ENCODE assay signal across 34 mouse cellular contexts in genomic region chr5:137691881-137692280, GRCm38 (mm10). TPM values are rescaled to one million over a fixed set of nuclear protein-coding genes. Genes with fewer than 3 reads are reported as not detected.
DNase-seq lines count a peak whose midpoint lies in the region; ATAC-seq lines count a peak whose summit lies in the region.
"Had no signal": no experiment of that assay in that cellular context is flagged by ENCODE, and none has a peak within 500 bp of the region (broad histone marks: within the 10 kb centered on the region; RNA-seq: fewer than 3 reads in every experiment).

No protein-coding gene starts in this region.

- peak; percentile 89 for ATAC-seq in activated CD4-positive, CD25-positive, alpha-beta regulatory T cell, adult 4 months
- ATAC-seq: forebrain, embryonic 13.5 days; forebrain, embryonic 16.5 days; hindbrain, postnatal 0 days; intestine, embryonic 15.5 days; Patski had no signal

- H3K4me3 ChIP-seq in forebrain, embryonic 10.5 days: no peak overlapping the region
- H3K4me3 ChIP-seq: embryonic facial prominence, embryonic 10.5 days; embryonic facial prominence, embryonic 13.5 days; erythroblast, embryonic 14.5 days; forebrain, embryonic 13.5 days; heart, adult 2 months; heart, embryonic 10.5 days; heart, embryonic 13.5 days; intestine, embryonic 15.5 days had no signal

- no peaks in the 10 kb centered on the region for H3K36me3 ChIP-seq in forebrain, embryonic 10.5 days (replicated peaks)
- H3K36me3 ChIP-seq: embryonic facial prominence, embryonic 10.5 days; embryonic facial prominence, embryonic 13.5 days; G1E; heart, embryonic 10.5 days; heart, embryonic 13.5 days; intestine, embryonic 15.5 days had no signal

- no peaks in the 10 kb centered on the region for H3K9me3 ChIP-seq in forebrain, embryonic 10.5 days
- H3K9me3 ChIP-seq: embryonic facial prominence, embryonic 10.5 days; embryonic facial prominence, embryonic 13.5 days; forebrain, embryonic 13.5 days; G1E; heart, embryonic 10.5 days; heart, embryonic 13.5 days; intestine, embryonic 15.5 days had no signal

- WGBS in forebrain, embryonic 10.5 days: 70% methylated on average over 1 of the region's 1 CpGs

- no peaks in the 10 kb centered on the region; the same call in 1 of the 2 replicates for H3K27me3 ChIP-seq in forebrain, embryonic 10.5 days (ENCODE audit: poor library complexity, severe bottlenecking)
- H3K27me3 ChIP-seq: CH12.LX; embryonic facial prominence, embryonic 13.5 days; forebrain, embryonic 13.5 days; heart, embryonic 13.5 days; intestine, embryonic 15.5 days; Patski had no signal

- peaks cover 13% of the 10 kb centered on the region for H3K4me1 ChIP-seq in forebrain, embryonic 10.5 days
- H3K4me1 ChIP-seq: embryonic facial prominence, embryonic 13.5 days; intestine, embryonic 15.5 days had no signal

- DNase-seq in thymus, postnatal 14 days: peak; percentile 42
- DNase-seq in thymus, adult 18-20 months: no peak
- peak; percentile 49 for DNase-seq in naive thymus-derived CD4-positive, alpha-beta T cell, adult 2 months (ENCODE audit: low read depth)
- DNase-seq in left cerebral cortex, adult 18-20 months (ENCODE audit: low spot score in 2 of 2): no peak
- DNase-seq in forebrain, embryonic 10.5 days (ENCODE audit: extremely low spot score, low spot score): no peak
- DNase-seq: adrenal gland, adult 2 months; adrenal gland, postnatal 25 days; B cell, adult 2 months; cerebellum, adult 11-12 months; cerebellum, adult 8-10 months; cerebellum, postnatal 10 days; cerebellum, postnatal 36 days; embryo, embryonic 11 days; gastrocnemius, postnatal 10 days; gastrocnemius, postnatal 36 days; heart, adult 2 months; heart, postnatal 14 days; heart, postnatal 4 days had no signal

- H3K27ac ChIP-seq in forebrain, embryonic 10.5 days: no peak overlapping the region
- H3K27ac ChIP-seq: embryonic facial prominence, embryonic 10.5 days; embryonic facial prominence, embryonic 13.5 days; forebrain, embryonic 13.5 days; heart, adult 2 months; heart, embryonic 10.5 days; heart, embryonic 13.5 days; hindbrain, embryonic 14.5 days; hindbrain, postnatal 0 days; intestine, embryonic 15.5 days had no signal

RNA-seq across cellular contexts. Expression of gene Agfg2, which starts 7.4 kb away (rescaled TPM):
- polyA plus RNA-seq in activated CD4-positive, CD25-positive, alpha-beta regulatory T cell, adult 4 months (2017; shearing (Covaris generic)): 10 to 100 TPM; 15.8 to 20.1 TPM
- total RNA-seq in left cerebral cortex, adult 18-20 months (2021): 10 to 100 TPM; 46.9 to 48.9 TPM
- 27.2 and 28.0 TPM in 2 replicates for polyA plus RNA-seq in forebrain, embryonic 10.5 days (2016; fragmentation: Nextera tagmentation; extraction: Ambion mirVana)

RNA-seq across cellular contexts. Expression of gene Irs3, which starts 46.4 kb away (rescaled TPM):
- polyA plus RNA-seq in activated CD4-positive, CD25-positive, alpha-beta regulatory T cell, adult 4 months (2017; shearing (Covaris generic)): not detected
- under 1 TPM; 0.44 to 0.87 TPM for total RNA-seq in left cerebral cortex, adult 18-20 months (2021)
- 0.31 and 0.42 TPM in 2 replicates for polyA plus RNA-seq in forebrain, embryonic 10.5 days (2016; fragmentation: Nextera tagmentation; extraction: Ambion mirVana)
- total RNA-seq: CH12.LX; granulocyte monocyte progenitor cell, adult 5-6 weeks; heart, postnatal 4 days had no signal
- polyA plus RNA-seq: brain, embryonic 14.5 days; erythroblast, embryonic 14.5 days; forebrain, embryonic 13.5 days; G1E; heart, embryonic 13.5 days had no signal

RNA-seq across cellular contexts. Expression of gene Nyap1, which starts 49.5 kb away (rescaled TPM):
- under 1 TPM in 1 of 2 experiments, not detected in 1; 0.19 TPM for polyA plus RNA-seq in activated CD4-positive, CD25-positive, alpha-beta regulatory T cell, adult 4 months (2017; shearing (Covaris generic))
- 10 to 100 TPM; 80.1 to 82.0 TPM for total RNA-seq in left cerebral cortex, adult 18-20 months (2021)
- 2.9 and 5.1 TPM in 2 replicates for polyA plus RNA-seq in forebrain, embryonic 10.5 days (2016; fragmentation: Nextera tagmentation; extraction: Ambion mirVana)
- total RNA-seq: granulocyte monocyte progenitor cell, adult 5-6 weeks had no signal

RNA-seq across cellular contexts. Expression of gene Sap25, which starts 50.7 kb away (rescaled TPM):
- 10 to 100 TPM; 30.0 to 32.3 TPM for polyA plus RNA-seq in activated CD4-positive, CD25-positive, alpha-beta regulatory T cell, adult 4 months (2017; shearing (Covaris generic))
- total RNA-seq in left cerebral cortex, adult 18-20 months (2021): 10 to 100 TPM in 1 of 2 experiments, 1 to 10 TPM in 1; 6.9 to 10.6 TPM
- 7.3 and 9.8 TPM in 2 replicates for polyA plus RNA-seq in forebrain, embryonic 10.5 days (2016; fragmentation: Nextera tagmentation; extraction: Ambion mirVana)

RNA-seq across cellular contexts. Expression of gene Tsc22d4, which starts 53.6 kb away (rescaled TPM):
- 10 to 100 TPM; 62.9 to 82.3 TPM for polyA plus RNA-seq in activated CD4-positive, CD25-positive, alpha-beta regulatory T cell, adult 4 months (2017; shearing (Covaris generic))
- 100 to 1,000 TPM; 139 to 145 TPM for total RNA-seq in left cerebral cortex, adult 18-20 months (2021)
- polyA plus RNA-seq in forebrain, embryonic 10.5 days (2016; fragmentation: Nextera tagmentation; extraction: Ambion mirVana): 71.0 and 72.0 TPM in 2 replicates

Comparison
In these comparisons a context has a peak if more than half of its experiments do, and no peak if none do; other contexts are left out.
1. DNase-seq: peak in thymus, postnatal 14 days (single experiment) and naive thymus-derived CD4-positive, alpha-beta T cell, adult 2 months (single experiment); none in thymus, adult 18-20 months (0 of 2), left cerebral cortex, adult 18-20 months (0 of 2) and forebrain, embryonic 10.5 days (single experiment).